Mouse (Mus musculus) myocyte (in vitro differentiated cells): Measurements from ENCODE around the gene Defb19.

Source experiments
- CEBPB ChIP-seq: IDR thresholded peaks from 2 replicates; pipeline ENCODE4 v1.6.1; 2011; ENCODE audit warnings: mild to moderate bottlenecking, moderate library complexity; ENCODE audit not compliant: poor library complexity, insufficient read depth, severe bottlenecking
- E2F4 ChIP-seq: IDR thresholded peaks from one replicate; pipeline ENCODE4 v1.6.1; 2011; ENCODE audit warnings: mild to moderate bottlenecking, control low read depth, moderate library complexity; ENCODE audit not compliant: insufficient read depth
- MAX ChIP-seq: IDR thresholded peaks from one replicate; pipeline ENCODE4 v1.6.1; 2011; ENCODE audit warnings: low read depth, mild to moderate bottlenecking, control low read depth
- MYOD1 ChIP-seq, 3 experiments: IDR thresholded peaks; one replicate each; pipeline ENCODE4 v1.6.1; 2011; ENCODE audit warnings: control low read depth in 2 of 3, low read depth in 2 of 3, mild to moderate bottlenecking in 2 of 3, moderate library complexity in 1 of 3; ENCODE audit not compliant: insufficient read length in 2 of 3, control insufficient read depth in 1 of 3
- MYOG ChIP-seq, 3 experiments: IDR thresholded peaks; one replicate each; pipeline ENCODE4 v1.6.1; 2011; ENCODE audit warnings: control low read depth in 2 of 3, low read depth in 2 of 3, mild to moderate bottlenecking in 2 of 3; ENCODE audit not compliant: insufficient read length in 2 of 3, control insufficient read depth in 1 of 3, insufficient read depth in 1 of 3
- POLR2A ChIP-seq: IDR thresholded peaks from one replicate; pipeline ENCODE4 v1.6.1; 2011; ENCODE audit warnings: low read depth, mild to moderate bottlenecking, control low read depth, moderate library complexity; ENCODE audit not compliant: insufficient read length
- POLR2AphosphoS2 ChIP-seq: IDR thresholded peaks from one replicate; pipeline ENCODE4 v1.6.1; 2011; ENCODE audit warnings: low read depth, control low read depth; ENCODE audit not compliant: insufficient read length
- TCF3 ChIP-seq: IDR thresholded peaks from one replicate; pipeline ENCODE4 v1.6.1; 2011; ENCODE audit warnings: low read depth, control low read depth; ENCODE audit not compliant: insufficient read length
- USF1 ChIP-seq: IDR thresholded peaks from one replicate; pipeline ENCODE4 v1.6.1; 2011; ENCODE audit warnings: low read depth, mild to moderate bottlenecking, control low read depth, moderate library complexity

DNA sequence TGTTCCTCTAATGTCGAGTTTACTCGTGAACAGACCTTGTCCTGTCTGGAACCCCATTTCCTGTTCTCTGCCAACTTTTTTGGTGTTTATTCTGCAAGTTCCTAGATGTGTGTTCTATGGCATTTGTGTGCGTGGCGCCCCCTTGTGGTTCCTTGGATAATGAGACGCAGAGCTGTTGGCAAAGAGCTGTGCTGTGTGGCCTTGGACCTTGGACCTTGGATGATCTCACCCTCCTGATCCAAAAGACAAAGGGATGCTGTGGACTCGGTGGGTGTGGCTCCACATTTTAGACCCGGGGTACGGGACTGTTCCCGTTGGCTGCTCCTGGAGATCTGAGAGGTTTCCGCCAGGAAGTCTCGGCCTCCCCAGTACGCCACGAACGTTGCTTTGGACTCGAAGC, 23.9 kb upstream of the Defb19 start, which contains the start of gene Defb36:
- TF ChIP-seq POLR2A (no peak), MYOG (IDR thresholded peaks at IDR 0.05; ENCODE audit: control insufficient read depth in 1 of 3, insufficient read depth in 1 of 3, insufficient read length in 2 of 3, low read depth in 2 of 3) (no peak), MYOD1 (IDR thresholded peaks at IDR 0.05; ENCODE audit: control insufficient read depth in 1 of 3, insufficient read length in 2 of 3, low read depth in 2 of 3) (no peak), E2F4 (no peak), USF1 (no peak), POLR2AphosphoS2 (no peak), CEBPB (no peak), MAX (no peak), TCF3 (no peak)
